Mouse (Mus musculus): Measurements from ENCODE around the gene Cacna1g. TPM values are rescaled to one million over a fixed set of nuclear protein-coding genes. Genes with fewer than 3 reads are reported as not detected.
"Not testable (repeated sequence)": the region's sequence is repeated elsewhere in the genome, so short reads cannot be mapped to it uniquely, and the experiment has no call there.

Gene Cacna1g
- polyA plus RNA-seq, 1 experiment from 2014 or later = 6.6 TPM

- ATAC-seq (ENCODE audit: low read depth); H3K4me3 ChIP-seq (ENCODE audit: low read length); H3K4me2 ChIP-seq (ENCODE audit: low read depth, low read length); H3K9ac ChIP-seq (ENCODE audit: low read length); H3K9me3 ChIP-seq (ENCODE audit: control insufficient read depth, low read length); H3K36me3 ChIP-seq (ENCODE audit: control insufficient read depth, insufficient read depth, low read length); H3K27ac ChIP-seq (ENCODE audit: low read length); H3K4me1 ChIP-seq (replicated peaks; ENCODE audit: control insufficient read depth, insufficient read depth, low read length); H3K27me3 ChIP-seq (ENCODE audit: control insufficient read depth, insufficient read depth, low read depth, low read length): not testable (repeated sequence)
- 80% methylated on average over 4 of the region's 4 CpGs for WGBS
Observed at GRCm38 (mm10) chr11:94393490-94393889, 80.5 kb downstream of the Cacna1g start.

- ATAC-seq (ENCODE audit: low read depth) = peak; percentile 51; the same call in 1 of the 2 replicates
- Histone ChIP-seq H3K27me3 (ENCODE audit: control insufficient read depth, insufficient read depth, low read depth, low read length) (peaks cover 4% of the 10 kb centered on the region; the same call in 1 of the 2 replicates), H3K9me3 (ENCODE audit: control insufficient read depth, low read length) (no peaks in the 10 kb centered on the region), H3K4me2 (ENCODE audit: low read depth, low read length) (peak within 1 kb of the TSS; percentile 66), H3K4me3 (ENCODE audit: low read length) (peak within 1 kb of the TSS; percentile 43), H3K27ac (ENCODE audit: low read length) (no peak within 1 kb of the TSS), H3K36me3 (ENCODE audit: control insufficient read depth, insufficient read depth, low read length) (no peaks in the 10 kb centered on the region), H3K9ac (ENCODE audit: low read length) (peak within 1 kb of the TSS; percentile 58), H3K4me1 (replicated peaks; ENCODE audit: control insufficient read depth, insufficient read depth, low read length) (peaks cover 5% of the 10 kb centered on the region)
- WGBS = 7% methylated on average over 20 of the region's 20 CpGs
Observed at GRCm38 (mm10) chr11:94392672-94393109, 81.3 kb downstream of the Cacna1g start, which contains the start of gene Abcc3. TSS of gene Abcc3 (minus strand) at chr11:94392997.

GRCm38 (mm10) chr11:94391661-94392060 is 82.3 kb downstream of the Cacna1g start:
- peaks cover 5% of the 10 kb centered on the region for H3K4me1 ChIP-seq (replicated peaks; ENCODE audit: control insufficient read depth, insufficient read depth, low read length)
- 0 out of 2 replicates have a peak overlapping the region, but pooled peaks have one; percentile 13 for H3K4me2 ChIP-seq (ENCODE audit: low read depth, low read length)
- H3K9ac ChIP-seq (ENCODE audit: low read length) = no peak overlapping the region
- ATAC-seq (ENCODE audit: low read depth) = no peak
- H3K36me3 ChIP-seq (ENCODE audit: control insufficient read depth, insufficient read depth, low read length) = no peaks in the 10 kb centered on the region
- H3K4me3 ChIP-seq (ENCODE audit: low read length) = no peak overlapping the region
- 63% methylated on average over 10 of the region's 10 CpGs for WGBS
- H3K9me3 ChIP-seq (ENCODE audit: control insufficient read depth, low read length) = no peaks in the 10 kb centered on the region
- H3K27ac ChIP-seq (ENCODE audit: low read length) = no peak overlapping the region
- peaks cover 4% of the 10 kb centered on the region; the same call in 1 of the 2 replicates for H3K27me3 ChIP-seq (ENCODE audit: control insufficient read depth, insufficient read depth, low read depth, low read length)

GRCm38 (mm10) chr11:94390825-94391224 is 83.2 kb downstream of the Cacna1g start:
- no peak overlapping the region for H3K4me2 ChIP-seq (ENCODE audit: low read depth, low read length)
- no peak for ATAC-seq (ENCODE audit: low read depth)
- no peak overlapping the region for H3K27ac ChIP-seq (ENCODE audit: low read length)
- 83% methylated on average over 6 of the region's 6 CpGs for WGBS
- peaks cover 4% of the 10 kb centered on the region; the same call in 1 of the 2 replicates for H3K27me3 ChIP-seq (ENCODE audit: control insufficient read depth, insufficient read depth, low read depth, low read length)
- peaks cover 10% of the 10 kb centered on the region for H3K4me1 ChIP-seq (replicated peaks; ENCODE audit: control insufficient read depth, insufficient read depth, low read length)
- no peaks in the 10 kb centered on the region for H3K36me3 ChIP-seq (ENCODE audit: control insufficient read depth, insufficient read depth, low read length)
- H3K9ac ChIP-seq (ENCODE audit: low read length) = no peak overlapping the region
- H3K9me3 ChIP-seq (ENCODE audit: control insufficient read depth, low read length) = no peaks in the 10 kb centered on the region
- no peak overlapping the region for H3K4me3 ChIP-seq (ENCODE audit: low read length)

GRCm38 (mm10) chr11:94389724-94390396 is 84.1 kb downstream of the Cacna1g start:
- H3K27ac ChIP-seq (ENCODE audit: low read length) = no peak overlapping the region
- H3K9me3 ChIP-seq (ENCODE audit: control insufficient read depth, low read length) = no peaks in the 10 kb centered on the region
- peaks cover 15% of the 10 kb centered on the region for H3K4me1 ChIP-seq (replicated peaks; ENCODE audit: control insufficient read depth, insufficient read depth, low read length)
- no peaks in the 10 kb centered on the region for H3K36me3 ChIP-seq (ENCODE audit: control insufficient read depth, insufficient read depth, low read length)
- H3K27me3 ChIP-seq (ENCODE audit: control insufficient read depth, insufficient read depth, low read depth, low read length) = peaks cover 4% of the 10 kb centered on the region; the same call in 1 of the 2 replicates
- ATAC-seq (ENCODE audit: low read depth) = no peak
- no peak overlapping the region for H3K9ac ChIP-seq (ENCODE audit: low read length)
- H3K4me3 ChIP-seq (ENCODE audit: low read length) = no peak overlapping the region
- WGBS = 50% methylated on average over 6 of the region's 6 CpGs
- H3K4me2 ChIP-seq (ENCODE audit: low read depth, low read length) = no peak overlapping the region

GRCm38 (mm10) chr11:94389021-94389420 is 85.0 kb downstream of the Cacna1g start:
- no peak overlapping the region for H3K9ac ChIP-seq (ENCODE audit: low read length)
- no peaks in the 10 kb centered on the region for H3K9me3 ChIP-seq (ENCODE audit: control insufficient read depth, low read length)
- H3K4me3 ChIP-seq (ENCODE audit: low read length) = no peak overlapping the region
- H3K27me3 ChIP-seq (ENCODE audit: control insufficient read depth, insufficient read depth, low read depth, low read length) = peaks cover 4% of the 10 kb centered on the region; the same call in 1 of the 2 replicates
- no peak overlapping the region for H3K27ac ChIP-seq (ENCODE audit: low read length)
- no peaks in the 10 kb centered on the region for H3K36me3 ChIP-seq (ENCODE audit: control insufficient read depth, insufficient read depth, low read length)
- WGBS = 51% methylated on average over 4 of the region's 4 CpGs
- peaks cover 15% of the 10 kb centered on the region for H3K4me1 ChIP-seq (replicated peaks; ENCODE audit: control insufficient read depth, insufficient read depth, low read length)
- ATAC-seq (ENCODE audit: low read depth) = no peak
- H3K4me2 ChIP-seq (ENCODE audit: low read depth, low read length) = no peak overlapping the region

- peaks cover 15% of the 10 kb centered on the region for H3K4me1 ChIP-seq (replicated peaks; ENCODE audit: control insufficient read depth, insufficient read depth, low read length)
- H3K4me2 ChIP-seq (ENCODE audit: low read depth, low read length) = no peak overlapping the region
- no peaks in the 10 kb centered on the region for H3K9me3 ChIP-seq (ENCODE audit: control insufficient read depth, low read length)
- no peaks in the 10 kb centered on the region for H3K36me3 ChIP-seq (ENCODE audit: control insufficient read depth, insufficient read depth, low read length)
- no peak overlapping the region for H3K9ac ChIP-seq (ENCODE audit: low read length)
- no peak overlapping the region for H3K27ac ChIP-seq (ENCODE audit: low read length)
- H3K27me3 ChIP-seq (ENCODE audit: control insufficient read depth, insufficient read depth, low read depth, low read length) = peaks cover 4% of the 10 kb centered on the region; the same call in 1 of the 2 replicates
- no peak overlapping the region for H3K4me3 ChIP-seq (ENCODE audit: low read length)
- ATAC-seq (ENCODE audit: low read depth) = no peak
- 60% methylated on average over 4 of the region's 4 CpGs for WGBS
Observed at GRCm38 (mm10) chr11:94387756-94388155, 86.2 kb downstream of the Cacna1g start.

- peak; percentile 68 for ATAC-seq (ENCODE audit: low read depth)
- Histone ChIP-seq H3K36me3 (ENCODE audit: control insufficient read depth, insufficient read depth, low read length) (no peaks in the 10 kb centered on the region), H3K9me3 (ENCODE audit: control insufficient read depth, low read length) (no peaks in the 10 kb centered on the region), H3K4me1 (replicated peaks; ENCODE audit: control insufficient read depth, insufficient read depth, low read length) (peaks cover 9% of the 10 kb centered on the region), H3K27ac (ENCODE audit: low read length) (0 out of 2 replicates have a peak overlapping the region, but pooled peaks have one; percentile 7), H3K4me3 (ENCODE audit: low read length) (no peak overlapping the region), H3K4me2 (ENCODE audit: low read depth, low read length) (peak overlapping the region; percentile 20; the same call in 1 of the 2 replicates), H3K27me3 (ENCODE audit: control insufficient read depth, insufficient read depth, low read depth, low read length) (no peaks in the 10 kb centered on the region), H3K9ac (ENCODE audit: low read length) (peak overlapping the region; percentile 26; the same call in 1 of the 2 replicates)
- 11% methylated on average over 12 of the region's 12 CpGs for WGBS
Observed at GRCm38 (mm10) chr11:94385977-94386771, 87.8 kb downstream of the Cacna1g start.

GRCm38 (mm10) chr11:94379736-94380135 is 94.3 kb downstream of the Cacna1g start:
- Histone ChIP-seq H3K4me1 (replicated peaks; ENCODE audit: control insufficient read depth, insufficient read depth, low read length) (no peaks in the 10 kb centered on the region), H3K4me3 (ENCODE audit: low read length) (no peak overlapping the region), H3K36me3 (ENCODE audit: control insufficient read depth, insufficient read depth, low read length) (no peaks in the 10 kb centered on the region), H3K27me3 (ENCODE audit: control insufficient read depth, insufficient read depth, low read depth, low read length) (no peaks in the 10 kb centered on the region), H3K4me2 (ENCODE audit: low read depth, low read length) (no peak overlapping the region), H3K27ac (ENCODE audit: low read length) (no peak overlapping the region), H3K9me3 (ENCODE audit: control insufficient read depth, low read length) (no peaks in the 10 kb centered on the region), H3K9ac (ENCODE audit: low read length) (no peak overlapping the region)
- ATAC-seq (ENCODE audit: low read depth) = no peak
- 64% methylated on average over 8 of the region's 8 CpGs for WGBS
